Mouse (Mus musculus) T-helper 17 cell (primary cell): ENCODE measurements around the gene Bcl7c.

Experiments
- in situ Hi-C, 2 experiments: fragments of 300-600 bp; cut with MboI, MseI; formaldehyde crosslinking; loops; 1 replicate in 1 of 2; 2 replicates in 1 of 2; pipeline ENCODE4 v1.15.1; 2025; ENCODE audit warnings: high pct_unique_total_duplicates in 2 of 2

Gene Bcl7c

GRCm38 (mm10) chr7:127685304-127686018 is 23.3 kb downstream of the Bcl7c start:
- in situ Hi-C loops = no loop called here

GRCm38 (mm10) chr7:127681888-127682553 is 26.7 kb downstream of the Bcl7c start:
- in situ Hi-C loops = no loop called here

DNA sequence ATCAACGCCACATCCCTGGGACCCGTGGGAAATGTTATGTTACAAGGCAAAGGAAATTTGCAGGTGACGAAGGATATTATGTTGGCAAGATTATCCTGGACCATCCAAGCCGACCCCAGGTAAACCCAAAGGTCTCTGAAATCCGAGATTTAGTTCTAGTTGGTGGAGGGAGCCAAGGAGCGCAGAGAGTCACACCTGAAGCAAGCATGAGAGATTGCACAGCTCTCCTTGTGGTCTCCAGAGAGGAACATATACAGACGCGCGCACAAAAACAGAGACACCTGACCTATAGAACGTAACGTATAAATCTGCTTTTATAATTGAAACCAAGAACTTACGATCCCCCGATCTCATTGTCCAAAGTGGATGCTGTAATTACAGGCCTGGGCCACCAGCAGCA is 28.2 kb downstream of the Bcl7c start:
- in situ Hi-C loops = no loop called here

DNA sequence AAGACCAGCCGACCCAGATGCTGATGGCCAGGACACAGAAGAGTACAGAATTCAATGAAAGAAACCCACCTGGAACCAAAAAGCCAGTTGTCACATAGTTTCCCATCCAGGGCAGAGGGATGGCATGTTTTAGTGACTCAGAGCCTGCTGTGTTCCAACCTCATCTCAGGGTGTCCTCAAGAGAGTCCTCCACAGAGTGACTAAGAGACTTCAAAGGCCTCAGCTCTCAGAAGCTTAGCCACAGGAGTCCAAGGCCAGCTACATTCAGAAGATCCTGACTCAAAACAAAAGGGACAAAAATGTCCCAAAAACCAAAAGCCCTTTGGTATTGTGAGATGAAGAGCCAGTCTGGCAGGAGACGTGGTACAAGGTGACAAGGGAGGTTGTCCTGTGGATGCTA is 29.9 kb downstream of the Bcl7c start:
- in situ Hi-C loops = loop anchor here (5.0 to 10.0 kb wide), 2 partner anchors 73 to 86 kb away; partner anchors contain the start of gene Orai3 (in 1 of the 2)

DNA sequence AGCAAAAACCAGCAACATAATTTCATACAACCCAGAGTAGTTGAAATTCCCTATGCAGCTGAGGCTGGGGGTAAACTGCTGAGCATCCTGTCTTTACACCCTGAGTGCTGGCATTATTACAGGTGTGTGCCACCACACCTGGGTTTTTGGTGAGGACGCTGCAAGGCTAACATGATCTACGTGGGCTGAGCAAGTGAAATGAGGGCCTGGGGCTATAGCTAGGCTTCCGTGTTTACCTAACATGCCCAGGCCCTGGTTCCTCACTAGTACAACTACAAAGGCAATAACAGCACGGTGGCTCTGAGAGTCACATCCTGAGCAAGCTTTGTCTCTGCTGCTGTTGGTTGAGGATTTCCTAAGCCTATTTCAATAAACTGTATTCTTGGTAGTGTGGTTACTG is 31.1 kb downstream of the Bcl7c start:
- in situ Hi-C loops = loop anchor here (5.0 to 10.0 kb wide), 2 partner anchors 75 to 87 kb away; partner anchors contain the start of gene Orai3 (in 1 of the 2)

DNA sequence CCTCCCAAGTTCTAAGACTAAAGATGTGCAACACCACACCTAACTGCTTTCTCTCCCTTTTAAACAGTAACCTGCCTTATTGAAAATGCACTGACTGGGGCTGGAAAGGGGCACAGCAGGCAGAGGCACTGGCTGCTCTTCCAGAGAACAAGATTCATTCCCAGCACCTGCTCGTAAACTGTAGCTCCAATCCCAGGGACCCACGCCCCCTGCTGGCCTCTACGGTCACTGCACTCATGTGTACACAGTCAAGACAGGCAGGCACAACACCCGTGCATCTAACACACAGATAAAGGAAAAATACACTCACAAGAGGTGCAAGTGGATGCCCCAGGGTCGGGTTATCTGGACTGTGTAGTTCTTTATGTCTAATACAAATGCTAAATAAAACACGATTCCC is 31.7 kb downstream of the Bcl7c start:
- in situ Hi-C loops = loop anchor here (5.0 to 10.0 kb wide), 2 partner anchors 75 to 88 kb away; partner anchors contain the start of gene Orai3 (in 1 of the 2)

- in situ Hi-C loops = loop anchor here (5.0 to 10.0 kb wide), 2 partner anchors 77 to 89 kb away; partner anchors contain the start of gene Orai3 (in 1 of the 2)
These were observed 33.3 kb downstream of the Bcl7c start for GRCm38 (mm10) chr7:127675391-127675811.

DNA sequence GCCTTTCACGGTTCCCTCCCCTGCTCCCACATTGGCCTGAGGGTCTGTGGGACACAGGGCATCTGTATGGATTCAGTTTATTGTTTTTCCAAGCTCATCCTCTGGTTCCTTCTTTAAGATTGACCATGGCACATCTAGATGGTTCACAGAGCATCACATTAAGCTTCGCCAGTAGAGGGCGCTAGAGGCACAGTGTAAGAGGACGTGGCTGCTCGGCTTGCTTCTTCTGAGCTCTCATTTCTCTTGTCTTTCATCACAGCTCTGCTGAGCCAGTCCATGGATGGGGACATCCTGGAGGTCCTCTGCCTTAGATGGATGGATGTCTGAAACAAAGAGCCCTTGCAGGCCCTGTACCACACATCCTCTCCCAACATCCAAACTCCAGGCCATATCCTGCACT is 33.8 kb downstream of the Bcl7c start:
- in situ Hi-C loops = loop anchor here (5.0 to 10.0 kb wide), 2 partner anchors 77 to 90 kb away; partner anchors contain the start of gene Orai3 (in 1 of the 2)

- in situ Hi-C loops = loop anchor here in 1 of 2 experiments (10.0 kb wide), 1 partner anchor 92 kb away; the partner anchor contains the start of gene Orai3
These were observed 36.0 kb downstream of the Bcl7c start for GRCm38 (mm10) chr7:127672776-127673175.

DNA sequence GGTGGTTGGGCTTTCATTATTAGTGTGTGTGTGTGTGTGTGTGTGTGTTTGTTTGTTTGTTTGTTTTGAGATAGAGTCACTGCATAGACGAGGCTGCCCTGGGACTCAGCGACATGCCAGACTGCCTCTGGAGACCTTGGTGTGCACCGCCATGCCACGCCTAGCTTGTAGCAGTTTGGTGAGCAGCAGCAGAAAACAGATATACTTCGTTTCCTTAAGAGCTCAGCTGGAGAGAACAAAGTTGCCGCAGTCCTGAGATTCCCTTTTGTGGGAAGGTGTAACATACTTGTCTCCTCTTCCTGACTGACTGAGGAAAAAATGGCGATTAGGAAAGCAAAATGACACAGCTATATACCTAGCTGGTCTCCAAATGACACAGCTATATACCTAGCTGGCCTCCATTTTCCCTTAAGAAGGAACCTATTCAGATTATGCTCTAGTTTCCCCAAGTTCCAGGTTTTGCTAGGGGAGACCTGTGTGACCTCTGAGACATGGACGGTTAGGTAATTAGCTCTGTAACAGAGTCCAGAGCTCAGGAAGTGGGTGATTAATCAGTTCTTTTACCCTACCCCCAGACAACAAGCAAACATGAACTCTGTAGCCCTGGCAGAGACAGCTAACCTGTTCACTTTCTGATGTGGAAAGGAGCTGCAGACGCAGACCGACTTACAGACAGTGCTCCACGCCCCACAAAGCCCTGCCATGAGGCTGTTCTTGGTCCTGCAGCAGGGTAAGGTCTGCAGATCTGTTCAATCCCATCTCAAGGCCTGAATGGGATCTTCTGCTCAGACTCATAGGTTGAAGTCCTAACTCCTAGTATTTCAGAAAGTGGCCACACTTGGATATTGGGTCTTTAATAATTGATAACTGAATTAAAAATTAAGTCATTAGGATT is 36.6 kb downstream of the Bcl7c start:
- in situ Hi-C loops = loop anchor here in 1 of 2 experiments (10.0 kb wide), 1 partner anchor 93 kb away; the partner anchor contains the start of gene Orai3

GRCm38 (mm10) chr7:127667171-127667570 is 41.6 kb downstream of the Bcl7c start:
- in situ Hi-C loops = loop anchor here in 1 of 2 experiments (5.0 kb wide), 1 partner anchor 45 kb away; the partner anchor contains the start of gene Ctf1

- in situ Hi-C loops = loop anchor here in 1 of 2 experiments (5.0 kb wide), 1 partner anchor 46 kb away; the partner anchor contains the start of gene Ctf1
These were observed 42.1 kb downstream of the Bcl7c start for GRCm38 (mm10) chr7:127666679-127667078.

- in situ Hi-C loops = loop anchor here in 1 of 2 experiments (5.0 kb wide), 1 partner anchor 46 kb away; the partner anchor contains the start of gene Ctf1
These were observed 42.6 kb downstream of the Bcl7c start for GRCm38 (mm10) chr7:127666066-127666654.

DNA sequence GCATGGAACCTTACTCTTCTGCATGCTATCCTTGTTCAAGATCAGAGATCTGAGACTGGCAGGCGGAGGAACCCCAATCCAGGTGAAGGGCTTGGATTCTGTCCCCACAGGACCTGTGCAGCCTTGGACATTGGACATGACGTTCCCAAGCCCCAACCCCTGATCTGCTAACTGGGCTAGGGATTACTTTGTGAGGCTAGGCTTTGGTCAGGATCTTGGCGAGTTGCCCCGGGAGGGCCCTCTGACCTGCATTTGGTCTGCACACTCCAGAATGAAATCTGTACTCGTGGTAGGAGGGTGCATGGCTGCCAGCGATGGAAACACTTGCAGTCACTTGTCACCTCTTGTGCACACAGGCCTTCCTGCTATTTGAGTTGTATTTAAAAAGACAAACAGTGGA is 45.8 kb downstream of the Bcl7c start:
- in situ Hi-C loops = no loop called here

GRCm38 (mm10) chr7:127661833-127662232 is 46.9 kb downstream of the Bcl7c start:
- in situ Hi-C loops = no loop called here

DNA sequence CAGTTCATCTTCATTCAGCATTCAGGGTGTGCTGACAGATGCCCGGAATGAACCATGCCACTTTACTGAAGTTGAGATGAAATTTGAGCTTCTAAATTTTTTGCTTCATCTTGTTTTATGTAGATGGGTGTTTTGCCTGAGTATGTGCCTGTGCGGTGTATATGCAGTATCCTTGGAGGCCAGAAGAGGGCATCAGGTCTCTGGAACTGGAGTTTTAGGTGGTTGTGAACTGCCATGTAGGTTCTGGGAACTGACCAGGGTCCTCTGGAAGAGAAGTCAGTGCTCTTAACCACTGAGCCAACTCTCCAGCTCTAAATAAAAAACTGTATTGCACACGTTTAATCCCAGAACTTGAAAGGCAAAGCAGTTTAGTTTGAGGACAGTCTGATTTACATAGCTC is 47.9 kb downstream of the Bcl7c start:
- in situ Hi-C loops = no loop called here

DNA sequence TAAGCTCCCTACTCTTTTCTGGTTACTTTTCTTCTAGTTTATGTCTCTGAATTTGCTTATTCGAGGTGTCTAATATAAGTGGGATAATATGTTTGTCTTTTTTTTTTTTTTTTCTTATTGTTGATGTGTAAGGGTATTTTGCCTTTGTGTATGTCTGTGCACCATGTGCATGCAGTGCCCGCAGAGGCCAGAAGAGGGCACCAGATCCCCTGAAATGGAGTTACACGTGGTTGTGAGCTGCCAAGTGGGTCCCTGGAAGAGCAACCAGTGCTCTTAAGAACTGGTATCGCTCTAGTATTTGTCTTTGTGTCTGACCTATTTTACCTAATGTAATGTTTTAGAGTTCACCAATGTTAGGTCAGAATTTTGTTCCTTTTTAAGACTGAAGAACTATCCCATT is 51.8 kb downstream of the Bcl7c start:
- in situ Hi-C loops = no loop called here

GRCm38 (mm10) chr7:127654318-127654717 is 54.4 kb downstream of the Bcl7c start:
- in situ Hi-C loops = loop anchor here in 1 of 2 experiments (5.0 kb wide), 1 partner anchor 42 kb away; no protein-coding TSS in a partner anchor

DNA sequence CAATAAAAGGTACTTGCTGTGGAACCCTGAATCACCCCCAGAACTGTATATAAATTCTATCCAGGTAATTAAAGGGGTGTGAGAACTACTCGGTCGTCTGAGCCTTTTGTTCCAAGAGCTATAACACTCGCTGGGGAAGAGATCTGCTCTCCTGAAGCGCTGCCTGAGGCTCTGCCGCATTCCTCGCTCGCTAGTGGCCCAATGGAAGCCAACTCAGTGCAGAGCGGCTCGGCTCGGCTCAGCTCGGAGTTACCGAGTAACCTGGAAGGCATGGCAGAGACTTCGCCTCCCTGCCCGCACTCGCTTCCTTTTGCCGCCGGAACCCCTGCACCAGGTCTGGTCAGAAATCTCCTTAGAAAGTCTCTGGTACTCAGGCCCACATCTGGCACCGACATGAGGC is 56.7 kb downstream of the Bcl7c start:
- in situ Hi-C loops = loop anchor here in 1 of 2 experiments (5.0 kb wide), 1 partner anchor 40 kb away; no protein-coding TSS in a partner anchor

GRCm38 (mm10) chr7:127651624-127652023 is 57.1 kb downstream of the Bcl7c start:
- in situ Hi-C loops = loop anchor here in 1 of 2 experiments (5.0 kb wide), 1 partner anchor 39 kb away; no protein-coding TSS in a partner anchor
